In genomic region chr8:124651776-124652175, GRCm38 (mm10) we compare ENCODE assay signal across 12 mouse cellular contexts. TPM values are rescaled to one million over a fixed set of nuclear protein-coding genes. Genes with fewer than 3 reads are reported as not detected.
DNase-seq lines count a peak whose midpoint lies in the region; ATAC-seq lines count a peak whose summit lies in the region.
"Had no signal": no experiment of that assay in that cellular context is flagged by ENCODE, and none has a peak within 500 bp of the region (broad histone marks: within the 10 kb centered on the region; RNA-seq: fewer than 3 reads in every experiment).

No protein-coding gene starts in this region.

- H3K27me3 ChIP-seq in heart, embryonic 12.5 days (replicated peaks), result no peaks in the 10 kb centered on the region
- H3K27me3 ChIP-seq in limb, embryonic 13.5 days, result no peaks in the 10 kb centered on the region
- H3K27me3 ChIP-seq in limb, embryonic 10.5 days (ENCODE audit: low read depth, poor library complexity, severe bottlenecking), result no peaks in the 10 kb centered on the region
- H3K27me3 ChIP-seq in kidney, embryonic 15.5 days, result no peaks in the 10 kb centered on the region
- H3K27me3 ChIP-seq in liver, embryonic 16.5 days (ENCODE audit: control insufficient read depth, insufficient read depth, low read depth, low read length), result no peaks in the 10 kb centered on the region

- intact Hi-C loops in heart, postnatal 10 days (cut with DNase I), result no loop called here

- WGBS in heart, embryonic 12.5 days, result 83% methylated on average over 20 of the region's 20 CpGs
- WGBS in limb, embryonic 13.5 days, result 92% methylated on average over 20 of the region's 20 CpGs
- WGBS in limb, embryonic 10.5 days, result 92% methylated on average over 20 of the region's 20 CpGs
- 86% methylated on average over 20 of the region's 20 CpGs for WGBS in kidney, embryonic 15.5 days
- 74% methylated on average over 20 of the region's 20 CpGs for WGBS in liver, embryonic 16.5 days (ENCODE audit: insufficient replicate concordance)

- peaks cover 33% of the 10 kb centered on the region for H3K36me3 ChIP-seq in heart, embryonic 12.5 days
- H3K36me3 ChIP-seq in limb, embryonic 13.5 days, result peaks cover 28% of the 10 kb centered on the region
- H3K36me3 ChIP-seq in limb, embryonic 10.5 days, result peaks cover 38% of the 10 kb centered on the region
- peaks cover 16% of the 10 kb centered on the region for H3K36me3 ChIP-seq in kidney, embryonic 15.5 days
- H3K36me3 ChIP-seq in liver, embryonic 16.5 days (ENCODE audit: control insufficient read depth, insufficient read depth), result no peaks in the 10 kb centered on the region

- H3K4me1 ChIP-seq in heart, embryonic 12.5 days (replicated peaks), result peaks cover 91% of the 10 kb centered on the region
- peaks cover 57% of the 10 kb centered on the region for H3K4me1 ChIP-seq in limb, embryonic 13.5 days
- H3K4me1 ChIP-seq in limb, embryonic 10.5 days, result peaks cover 44% of the 10 kb centered on the region
- peaks cover 59% of the 10 kb centered on the region for H3K4me1 ChIP-seq in kidney, embryonic 15.5 days
- H3K4me1 ChIP-seq in liver, embryonic 16.5 days (ENCODE audit: control insufficient read depth, low read depth, low read length), result peaks cover 17% of the 10 kb centered on the region

- H3K9me3 ChIP-seq in heart, embryonic 12.5 days (replicated peaks), result no peaks in the 10 kb centered on the region
- no peaks in the 10 kb centered on the region for H3K9me3 ChIP-seq in limb, embryonic 13.5 days
- no peaks in the 10 kb centered on the region for H3K9me3 ChIP-seq in limb, embryonic 10.5 days (replicated peaks)
- no peaks in the 10 kb centered on the region for H3K9me3 ChIP-seq in kidney, embryonic 15.5 days (replicated peaks)
- no peaks in the 10 kb centered on the region for H3K9me3 ChIP-seq in liver, embryonic 16.5 days (replicated peaks; ENCODE audit: control insufficient read depth, low read length)
- H3K9me3 ChIP-seq: G1E had no signal

- ATAC-seq in heart, embryonic 12.5 days (ENCODE audit: insufficient number of reproducible peaks, low FRiP score), result no peak
- no peak for ATAC-seq in limb, embryonic 13.5 days (ENCODE audit: low FRiP score, low read depth)
- no peak for ATAC-seq in kidney, embryonic 15.5 days (replicated peaks; ENCODE audit: low FRiP score)
- peak; percentile 83 for ATAC-seq in liver, embryonic 16.5 days (ENCODE audit: low read depth)

- DNase-seq in heart, postnatal 10 days, result no peak
- DNase-seq in limb, embryonic 10.5 days (ENCODE audit: low spot score), result no peak
- no peak for DNase-seq in cerebellum, adult 9-11 months
- no peak for DNase-seq in cerebellum, postnatal 25 days
- DNase-seq: layer of hippocampus, postnatal 36 days; thymus, postnatal 4 days had no signal

- H3K4me3 ChIP-seq in heart, embryonic 12.5 days, result no peak overlapping the region
- no peak overlapping the region for H3K4me3 ChIP-seq in limb, embryonic 13.5 days
- H3K4me3 ChIP-seq in limb, embryonic 10.5 days, result no peak overlapping the region
- H3K4me3 ChIP-seq in kidney, embryonic 15.5 days (replicated peaks), result no peak overlapping the region
- H3K4me3 ChIP-seq in liver, embryonic 16.5 days (ENCODE audit: low read depth, low read length), result no peak overlapping the region

- peak overlapping the region; percentile 94 for H3K27ac ChIP-seq in heart, embryonic 12.5 days (ENCODE audit: poor library complexity, severe bottlenecking)
- H3K27ac ChIP-seq in limb, embryonic 13.5 days, result 0 out of 2 replicates have a peak overlapping the region, but pooled peaks have one; percentile 78
- H3K27ac ChIP-seq in limb, embryonic 10.5 days, result no peak overlapping the region
- peak overlapping the region; percentile 84; the same call in 1 of the 2 replicates for H3K27ac ChIP-seq in kidney, embryonic 15.5 days
- H3K27ac ChIP-seq in liver, embryonic 16.5 days (ENCODE audit: low read length), result peak overlapping the region; percentile 76

- H3K4me2 ChIP-seq in heart, embryonic 12.5 days, result no peak overlapping the region
- no peak overlapping the region for H3K4me2 ChIP-seq in limb, embryonic 13.5 days (replicated peaks)
- no peak overlapping the region for H3K4me2 ChIP-seq in kidney, embryonic 15.5 days
- H3K4me2 ChIP-seq in liver, embryonic 16.5 days (ENCODE audit: low read depth, low read length), result no peak overlapping the region
- H3K4me2 ChIP-seq: midbrain, embryonic 11.5 days had no signal

- no peak overlapping the region for H3K9ac ChIP-seq in heart, embryonic 12.5 days
- H3K9ac ChIP-seq in limb, embryonic 13.5 days, result no peak overlapping the region
- no peak overlapping the region for H3K9ac ChIP-seq in kidney, embryonic 15.5 days
- no peak overlapping the region for H3K9ac ChIP-seq in liver, embryonic 16.5 days (ENCODE audit: low read depth, low read length)

RNA-seq across cellular contexts. Expression of gene 2310022B05Rik, which starts 11.4 kb away (rescaled TPM):
- 49.1 and 52.5 TPM in 2 replicates for polyA plus RNA-seq in heart, embryonic 12.5 days (2016; fragmentation: Nextera tagmentation; extraction: Ambion mirVana)
- 100 to 1,000 TPM; 144 to 160 TPM for total RNA-seq in heart, postnatal 10 days (2021)
- 26.7 and 30.2 TPM in 2 replicates for polyA plus RNA-seq in limb, embryonic 13.5 days (2015; fragmentation: Nextera tagmentation; extraction: Ambion mirVana)
- 22.7 and 23.5 TPM in 2 replicates for polyA plus RNA-seq in limb, embryonic 10.5 days (2016; fragmentation: Nextera tagmentation; extraction: Ambion mirVana)
- polyA plus RNA-seq in kidney, embryonic 15.5 days (2015; fragmentation: Nextera tagmentation; extraction: Ambion mirVana), result 28.4 and 32.3 TPM in 2 replicates
- 5.3 and 6.4 TPM in 2 replicates for polyA plus RNA-seq in liver, embryonic 16.5 days (2015; fragmentation: Nextera tagmentation; extraction: Ambion mirVana)
